Mouse (Mus musculus) small intestine, adult 2 months (tissue): ENCODE measurements at regions not wholly inside any gene's neighbourhood (a gene's known extent, or its start where the extent isn't known, plus 50 kb on each side); places are given as distances from the start of the nearest gene placed in this dataset.

Experiments
- CTCF ChIP-seq: fragments of 200-500 bp; IDR thresholded peaks from 2 replicates; pipeline ENCODE4 v1.5.1; 2012; ENCODE audit warnings: low read depth, mild to moderate bottlenecking, control low read depth, inconsistent platforms, low read length, moderate library complexity, mixed read lengths; ENCODE audit not compliant: insufficient replicate concordance, insufficient read length; ENCODE audit errors: extremely low read depth
- POLR2A ChIP-seq: fragments of 200-500 bp; IDR thresholded peaks from 2 replicates; pipeline ENCODE4 v1.6.1; 2012; ENCODE audit warnings: low read depth, mild to moderate bottlenecking, control low read depth, inconsistent platforms, low read length, moderate library complexity

- TF ChIP-seq CTCF (no peak), POLR2A (no peak)
Observed at GRCm38 (mm10) chr10:24410885-24411284, 184.4 kb upstream of the Ccn2 start.
